Mouse (Mus musculus): ENCODE data around the gene Pipox.

Pipox gene

GRCm38 (mm10) chr11:77893787-77894718 is at the start of gene Pipox:
TSS of gene Pipox (minus strand) at chr11:77894096.
- in situ Hi-C loops (cut with MboI, MseI) = no loop called here

GRCm38 (mm10) chr11:77942230-77942629 is 48.3 kb upstream of the Pipox start:
- in situ Hi-C loops (cut with MboI, MseI) = no loop called here

- in situ Hi-C loops (cut with MboI, MseI) = no loop called here
Measured at GRCm38 (mm10) chr11:77937649-77938410, 43.9 kb upstream of the Pipox start.

GRCm38 (mm10) chr11:77936846-77937245 is 43.0 kb upstream of the Pipox start:
- in situ Hi-C loops (cut with MboI, MseI) = no loop called here

GRCm38 (mm10) chr11:77934568-77935311 is 40.8 kb upstream of the Pipox start:
- in situ Hi-C loops (cut with MboI, MseI) = no loop called here

- in situ Hi-C loops (cut with MboI, MseI) = no loop called here
Measured at GRCm38 (mm10) chr11:77934111-77934521, 40.2 kb upstream of the Pipox start.

GRCm38 (mm10) chr11:77932576-77932975 is 38.7 kb upstream of the Pipox start:
- in situ Hi-C loops (cut with MboI, MseI) = no loop called here

GRCm38 (mm10) chr11:77931541-77932433 is 37.9 kb upstream of the Pipox start:
- in situ Hi-C loops (cut with MboI, MseI) = no loop called here

GRCm38 (mm10) chr11:77930751-77931540 is 37.0 kb upstream of the Pipox start, which contains the start of gene Sez6:
TSS of gene Sez6 (plus strand) at chr11:77930800.
- in situ Hi-C loops (cut with MboI, MseI) = no loop called here

GRCm38 (mm10) chr11:77927837-77928236 is 33.9 kb upstream of the Pipox start:
- in situ Hi-C loops (cut with MboI, MseI) = loop anchor here (10.0 kb wide), 1 partner anchor 993 kb away; no protein-coding TSS in a partner anchor

GRCm38 (mm10) chr11:77926666-77927065 is 32.8 kb upstream of the Pipox start:
- in situ Hi-C loops (cut with MboI, MseI) = loop anchor here (10.0 kb wide), 1 partner anchor 992 kb away; no protein-coding TSS in a partner anchor

- in situ Hi-C loops (cut with MboI, MseI) = loop anchor here (10.0 kb wide), 1 partner anchor 991 kb away; no protein-coding TSS in a partner anchor
Measured at GRCm38 (mm10) chr11:77925836-77926657, 32.2 kb upstream of the Pipox start.

GRCm38 (mm10) chr11:77923285-77923684 is 29.4 kb upstream of the Pipox start:
- in situ Hi-C loops (cut with MboI, MseI) = loop anchor here (10.0 kb wide), 1 partner anchor 988 kb away; no protein-coding TSS in a partner anchor

GRCm38 (mm10) chr11:77917166-77917565 is 23.3 kb upstream of the Pipox start:
- in situ Hi-C loops (cut with MboI, MseI) = loop anchor here (5.0 kb wide), 1 partner anchor 75 kb away; no protein-coding TSS in a partner anchor

GRCm38 (mm10) chr11:77916741-77917140 is 22.8 kb upstream of the Pipox start:
- in situ Hi-C loops (cut with MboI, MseI) = loop anchor here (5.0 kb wide), 1 partner anchor 74 kb away; no protein-coding TSS in a partner anchor

GRCm38 (mm10) chr11:77914598-77915260 is 20.8 kb upstream of the Pipox start:
- in situ Hi-C loops (cut with MboI, MseI) = loop anchor here (5.0 kb wide), 1 partner anchor 72 kb away; no protein-coding TSS in a partner anchor

- in situ Hi-C loops (cut with MboI, MseI) = no loop called here
Measured at GRCm38 (mm10) chr11:77913505-77913904, 19.6 kb upstream of the Pipox start.

- in situ Hi-C loops (cut with MboI, MseI) = no loop called here
Measured at GRCm38 (mm10) chr11:77909776-77910175, 15.9 kb upstream of the Pipox start.

Data from T-helper 1 cell (primary cell).